Mouse (Mus musculus) c-Kit-positive CD71-negative TER-119-negative erythroid progenitor cells, embryonic 14.5 days (primary cell): ENCODE results near the gene Fancg.
"Not testable (repeated sequence)": the region's sequence is repeated elsewhere in the genome, so short reads cannot be mapped to it uniquely, and the experiment has no call there.

Experiments used
- DNase-seq: peaks from one replicate; pipeline ENCODE4 v3.0.0-alpha.2; 2013; ENCODE audit warnings: low read depth

The Fancg gene

DNA sequence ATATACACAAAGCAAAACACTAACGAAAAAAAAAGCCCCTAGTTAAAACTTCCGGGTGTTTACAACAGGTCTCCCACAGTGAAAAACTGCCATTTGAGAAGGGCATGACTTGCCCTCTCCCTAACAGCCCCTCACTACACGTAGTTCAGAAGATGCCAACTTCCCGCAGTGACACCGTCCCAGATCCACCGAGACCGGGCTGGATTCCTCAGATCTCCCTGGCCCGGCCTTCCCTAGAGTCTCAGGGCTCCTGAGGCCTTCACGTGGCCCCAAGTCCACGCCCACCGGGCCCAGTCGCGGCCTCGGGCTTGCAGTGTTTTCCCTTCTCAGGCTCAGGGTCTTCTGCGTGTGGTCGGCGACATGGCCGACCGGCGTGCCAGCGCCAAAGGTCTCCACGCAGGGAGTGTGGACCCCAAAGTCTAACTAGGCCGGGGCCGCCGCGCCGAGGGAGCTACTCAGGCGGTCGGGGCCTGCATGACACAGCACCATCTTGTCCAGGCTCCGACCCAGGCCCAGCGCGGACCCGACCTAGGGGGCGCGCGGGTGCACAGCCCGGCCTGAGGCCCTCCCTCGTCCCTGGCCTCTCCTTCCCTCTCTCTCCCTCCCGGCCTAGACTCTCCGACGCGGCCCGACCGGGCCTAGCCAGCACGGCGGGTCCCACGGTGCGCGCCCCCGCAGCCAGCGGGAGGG is 10.7 kb downstream of the Fancg start:
- DNase-seq: peak; percentile 66

DNA sequence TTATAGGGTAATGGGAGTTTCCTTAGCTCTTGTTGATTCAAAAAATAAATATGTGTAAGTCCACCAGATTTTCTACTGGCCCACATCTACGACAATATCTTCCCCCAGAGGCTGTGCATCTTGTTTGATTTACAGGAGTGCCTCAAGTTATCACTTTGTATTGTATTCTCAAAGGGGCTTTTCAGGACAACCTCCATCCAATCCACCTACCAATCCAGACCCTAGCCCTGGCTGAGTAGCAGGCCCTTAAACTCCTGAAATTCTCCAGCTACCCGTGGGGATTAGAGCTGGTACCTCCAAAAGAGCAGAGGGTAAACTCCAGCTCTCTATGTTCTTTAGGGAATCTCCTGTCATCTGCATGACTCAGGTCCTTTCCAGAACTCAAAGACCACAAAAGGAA is 12.3 kb downstream of the Fancg start:
- DNase-seq: no peak

DNA sequence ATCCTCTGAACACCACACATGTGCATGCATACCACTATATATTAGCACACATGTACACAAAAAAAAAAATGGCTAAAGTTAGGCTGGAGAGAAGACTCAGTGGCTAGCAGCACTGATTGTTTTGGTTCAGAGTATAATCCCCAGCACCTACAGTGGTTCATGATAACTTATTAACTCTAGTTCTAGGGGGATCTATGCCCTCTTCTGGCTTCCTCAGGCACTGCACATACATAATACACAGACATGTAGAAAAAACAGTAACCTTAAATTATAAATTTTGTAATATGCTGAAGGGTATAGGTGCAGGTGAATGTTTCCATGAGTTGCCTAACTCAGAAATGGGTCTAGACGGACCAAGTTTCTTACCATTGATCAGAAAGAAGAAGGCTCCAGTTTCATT is 22.0 kb downstream of the Fancg start:
- DNase-seq: no peak

DNA sequence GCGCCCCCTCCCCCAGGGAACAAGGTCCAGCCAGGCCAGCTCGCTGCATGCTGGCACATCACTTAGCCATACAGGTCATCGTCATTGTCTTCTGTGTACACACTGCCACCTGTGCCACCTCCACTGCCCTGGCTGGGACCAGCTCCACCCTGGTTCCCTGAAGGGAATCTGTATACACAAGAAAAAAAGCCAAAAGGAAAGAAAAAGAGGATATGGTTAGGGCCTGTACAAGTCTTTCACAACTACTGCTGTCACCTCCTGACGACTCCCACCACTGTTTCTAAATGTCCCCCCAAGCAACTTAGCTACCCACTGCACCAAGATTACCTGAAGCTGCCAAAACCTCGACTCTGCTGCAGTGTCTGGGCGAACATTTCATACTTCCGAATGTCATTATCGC is 29.8 kb downstream of the Fancg start:
- DNase-seq: not testable (repeated sequence)

DNA sequence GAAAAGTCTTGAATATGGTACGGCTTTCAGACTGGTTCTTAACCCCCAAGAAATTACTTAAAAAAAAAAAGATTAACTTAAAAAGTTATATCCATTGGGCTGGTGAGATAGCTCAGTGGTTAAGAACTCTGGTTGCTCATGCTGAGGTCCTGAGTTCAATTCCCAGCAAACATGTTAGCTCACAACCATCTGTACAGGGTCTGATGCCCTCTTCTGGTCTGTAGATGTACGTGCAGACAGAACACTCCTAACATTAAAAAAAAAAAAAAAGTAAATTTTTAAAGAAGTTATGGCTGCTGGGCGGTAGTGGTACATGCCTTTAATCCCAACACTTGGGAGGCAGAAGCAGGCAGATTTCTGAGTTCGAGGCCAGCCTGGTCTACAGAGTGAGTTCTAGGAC is 32.2 kb downstream of the Fancg start:
- DNase-seq: no peak

DNA sequence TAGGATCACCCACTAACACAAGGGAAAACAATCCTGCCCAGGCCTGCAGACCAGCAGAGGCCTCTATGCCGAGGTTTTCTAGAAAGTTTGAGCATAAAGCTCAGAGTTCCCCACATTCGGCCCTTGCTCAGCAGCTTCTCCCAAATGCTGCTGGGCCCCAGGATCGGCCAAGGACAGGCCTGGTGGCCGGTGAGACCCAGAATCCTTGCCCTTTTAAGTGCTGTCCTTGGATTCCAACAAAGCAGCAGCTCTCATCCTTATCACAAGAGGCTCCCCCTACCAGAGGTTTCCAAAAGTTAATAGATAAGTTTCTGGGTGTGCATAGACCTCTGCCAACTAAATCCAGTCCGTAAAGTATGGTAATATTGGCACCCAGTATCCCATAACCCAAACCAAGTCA is 36.4 kb downstream of the Fancg start:
- DNase-seq: no peak

DNA sequence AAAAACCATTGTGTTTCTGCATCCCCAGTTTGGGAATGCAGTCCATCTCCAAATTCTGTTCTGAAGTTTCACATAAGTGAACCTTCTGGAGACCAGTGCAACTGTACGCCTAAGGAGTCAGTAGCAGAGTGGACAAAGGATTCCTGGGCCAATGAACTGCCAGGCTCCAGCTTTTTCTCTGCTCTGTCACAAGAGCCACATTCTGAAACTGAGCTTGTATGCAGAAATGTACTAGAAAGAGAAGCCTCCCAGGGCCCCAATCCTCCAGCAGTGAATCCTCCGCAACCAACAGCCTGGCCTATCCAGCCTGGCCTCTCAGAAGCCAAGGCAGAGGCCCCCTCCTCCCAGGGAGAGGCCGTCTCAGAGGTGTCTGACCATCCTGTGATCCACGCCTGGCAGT is 37.4 kb downstream of the Fancg start:
- no peak for DNase-seq

DNA sequence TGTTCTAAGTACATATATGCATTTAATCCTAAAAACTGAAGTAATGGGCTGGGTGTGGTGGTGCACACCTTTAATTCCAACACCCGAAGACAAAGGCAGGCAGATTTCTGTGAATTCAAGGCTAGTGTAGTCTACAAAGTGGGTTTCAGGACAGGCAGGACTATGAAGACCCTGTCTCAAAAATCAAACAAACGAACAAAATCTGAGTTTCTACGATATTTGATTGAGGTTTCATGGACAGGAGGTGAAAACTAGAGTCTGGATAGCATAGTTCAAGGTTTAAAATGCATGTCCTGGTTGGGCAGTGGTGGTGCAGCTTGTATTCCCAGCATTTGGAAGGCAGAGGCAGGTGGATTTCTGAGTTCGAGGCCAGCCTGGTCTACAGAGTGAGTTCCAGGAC is 41.0 kb downstream of the Fancg start, which contains the start of gene 1700022I11Rik:
1700022I11Rik (plus strand) TSS at position 301 of the 400 bp plus-strand sequence.
- no peak for DNase-seq

DNA sequence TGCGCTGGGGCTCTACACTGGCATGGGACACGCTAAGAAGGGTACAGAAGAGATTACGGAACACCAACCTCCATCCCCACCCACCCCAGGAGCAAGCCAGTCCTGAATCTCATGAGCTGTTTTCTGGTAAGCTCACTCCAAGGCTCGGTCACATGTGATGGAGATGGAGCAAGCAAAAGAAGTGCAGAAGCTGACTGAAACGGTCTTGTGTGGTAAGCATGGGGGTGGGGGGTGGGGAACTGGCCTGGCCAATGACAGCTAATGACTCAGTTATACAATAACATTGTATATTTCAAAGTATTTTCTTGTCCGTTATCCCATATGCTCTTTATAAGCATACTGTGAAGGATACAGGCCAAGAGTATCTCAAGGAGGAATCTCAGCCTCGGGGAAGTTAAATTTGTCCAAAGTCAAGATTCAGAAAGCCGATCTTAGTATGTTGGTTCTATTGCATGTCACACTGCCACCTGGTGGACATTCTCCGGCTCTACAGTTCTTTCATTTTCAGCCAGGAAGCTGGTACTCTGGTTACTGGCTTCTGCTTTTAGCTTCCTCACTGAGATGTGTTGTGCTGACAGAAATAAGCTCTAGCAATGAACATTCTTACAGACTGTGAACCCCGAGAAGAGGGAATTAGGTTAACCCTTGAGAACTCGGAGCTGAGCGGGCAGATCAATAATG is 45.1 kb downstream of the Fancg start:
- DNase-seq: peak; percentile 79

DNA sequence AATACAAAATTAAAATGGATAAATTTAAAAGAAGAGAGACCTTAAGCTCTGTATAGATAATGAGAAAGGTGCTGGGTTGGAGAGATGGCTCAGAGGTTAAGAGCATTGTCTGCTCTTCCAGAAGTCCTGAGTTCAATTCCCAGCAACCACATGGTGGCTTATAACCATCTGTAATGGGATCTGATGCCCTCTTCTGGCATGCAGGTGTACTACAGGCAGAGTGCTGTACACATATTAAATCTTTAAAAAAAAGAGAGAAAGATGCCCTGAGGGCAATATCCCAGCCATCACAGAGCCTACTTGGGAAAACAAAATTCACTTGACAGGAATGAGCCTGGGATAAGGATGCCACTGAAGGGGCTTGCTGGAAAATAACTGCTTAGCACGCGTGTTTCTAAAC is 46.8 kb downstream of the Fancg start:
- DNase-seq: no peak

DNA sequence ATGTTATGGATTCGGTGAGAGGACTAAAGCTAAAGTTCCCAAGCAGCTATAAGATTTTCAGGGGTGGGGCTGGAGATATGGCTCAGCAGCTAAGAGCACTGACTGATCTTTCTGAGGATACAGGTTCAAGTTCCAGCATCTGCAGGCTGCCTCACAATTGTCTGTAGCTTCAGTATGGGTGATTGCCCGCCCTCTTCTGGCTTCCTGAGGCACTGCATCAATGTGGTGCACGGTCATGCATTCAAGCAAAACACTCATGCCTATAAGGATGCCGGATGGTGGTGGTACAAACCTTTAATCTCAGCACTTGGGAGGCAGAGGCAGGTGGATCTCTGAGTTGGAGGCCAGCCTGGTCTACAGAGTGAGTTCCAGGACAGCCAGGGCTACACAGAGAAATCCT is 48.7 kb downstream of the Fancg start:
- DNase-seq: no peak

DNA sequence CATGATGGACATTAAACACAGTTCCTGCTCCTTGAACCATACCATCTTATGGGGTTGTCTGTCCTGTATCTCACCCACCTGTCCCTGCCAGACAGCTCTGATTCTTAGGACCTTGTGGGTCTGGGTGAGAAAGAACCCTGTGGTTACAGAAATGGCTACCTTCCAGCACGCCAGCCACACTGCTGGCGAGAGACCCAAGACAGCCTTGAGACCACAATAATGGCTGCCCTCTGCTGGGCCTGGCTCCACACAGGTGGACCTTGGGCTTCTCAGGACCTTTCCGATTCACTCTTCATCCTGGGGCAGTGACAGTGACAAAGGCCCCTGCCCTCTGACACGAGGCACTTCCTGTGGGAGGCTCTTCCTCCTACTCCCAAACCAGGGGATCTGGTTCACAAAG is 50.9 kb downstream of the Fancg start:
- no peak for DNase-seq

DNA sequence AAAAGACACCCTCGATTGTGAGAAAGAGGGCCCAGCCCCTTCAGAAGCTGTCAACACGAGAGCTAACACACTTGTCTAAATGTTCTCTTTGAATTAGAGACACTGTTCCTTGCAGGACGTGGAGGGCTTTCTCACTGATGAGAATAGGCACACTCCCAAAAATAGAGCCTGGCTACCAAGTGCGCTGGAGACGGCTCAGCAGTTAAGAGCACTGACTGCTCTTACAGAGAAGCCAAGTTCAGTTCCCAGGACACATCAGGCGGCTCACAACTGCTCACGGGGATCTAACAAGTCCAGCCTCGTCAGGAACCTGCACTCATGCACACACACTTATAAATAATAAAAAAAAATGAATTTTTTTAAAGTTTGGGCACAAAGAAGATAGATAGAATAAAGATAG is 51.4 kb downstream of the Fancg start:
- DNase-seq: no peak

DNA sequence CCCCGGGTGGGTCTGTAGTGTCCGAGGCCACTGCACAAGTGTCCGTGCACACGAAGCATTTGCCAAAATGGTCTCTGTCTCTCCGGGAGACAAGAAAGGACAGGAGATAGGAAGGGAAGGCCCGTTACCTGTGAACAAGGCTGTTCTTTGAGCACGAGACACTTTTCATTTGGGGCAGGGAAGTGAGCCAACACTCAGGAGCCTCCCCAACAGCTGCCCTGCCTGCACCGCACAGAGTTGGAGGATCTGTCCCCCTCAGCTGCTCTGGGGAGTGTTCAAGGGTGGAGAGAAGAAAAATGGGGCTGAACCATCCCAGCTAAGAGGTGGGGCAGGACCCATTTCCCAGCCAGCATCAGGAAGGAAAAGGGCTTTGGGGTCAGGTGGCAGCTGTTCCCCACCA is 52.3 kb downstream of the Fancg start:
- no peak for DNase-seq

DNA sequence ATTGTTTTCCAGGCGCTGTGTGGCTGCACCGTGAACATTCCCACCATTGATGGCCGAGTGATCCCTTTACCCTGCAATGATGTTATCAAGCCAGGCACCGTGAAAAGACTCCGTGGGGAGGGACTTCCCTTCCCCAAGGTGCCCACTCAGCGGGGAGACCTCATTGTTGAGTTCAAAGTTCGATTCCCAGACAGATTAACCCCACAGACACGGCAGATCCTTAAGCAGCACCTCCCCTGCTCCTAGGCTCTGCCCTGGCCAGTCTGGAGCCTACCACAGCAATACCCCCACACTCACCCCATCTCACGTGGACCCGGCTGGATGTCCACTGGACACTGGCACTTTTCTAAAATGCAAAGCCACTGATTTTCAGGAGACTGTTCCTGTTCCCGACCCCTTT is 53.0 kb downstream of the Fancg start:
- DNase-seq: no peak

DNA sequence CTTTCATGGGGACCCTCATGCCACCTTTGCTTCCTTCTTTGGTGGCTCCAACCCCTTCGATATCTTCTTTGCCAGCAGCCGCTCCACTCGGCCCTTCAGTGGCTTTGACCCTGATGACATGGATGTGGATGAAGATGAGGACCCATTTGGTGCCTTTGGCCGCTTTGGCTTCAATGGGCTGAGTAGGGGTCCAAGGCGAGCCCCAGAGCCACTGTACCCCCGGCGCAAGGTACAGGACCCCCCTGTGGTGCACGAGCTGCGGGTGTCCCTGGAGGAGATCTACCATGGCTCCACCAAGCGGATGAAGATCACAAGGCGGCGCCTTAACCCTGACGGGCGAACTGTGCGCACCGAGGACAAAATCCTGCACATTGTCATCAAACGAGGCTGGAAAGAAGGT is 53.7 kb downstream of the Fancg start:
- no peak for DNase-seq

DNA sequence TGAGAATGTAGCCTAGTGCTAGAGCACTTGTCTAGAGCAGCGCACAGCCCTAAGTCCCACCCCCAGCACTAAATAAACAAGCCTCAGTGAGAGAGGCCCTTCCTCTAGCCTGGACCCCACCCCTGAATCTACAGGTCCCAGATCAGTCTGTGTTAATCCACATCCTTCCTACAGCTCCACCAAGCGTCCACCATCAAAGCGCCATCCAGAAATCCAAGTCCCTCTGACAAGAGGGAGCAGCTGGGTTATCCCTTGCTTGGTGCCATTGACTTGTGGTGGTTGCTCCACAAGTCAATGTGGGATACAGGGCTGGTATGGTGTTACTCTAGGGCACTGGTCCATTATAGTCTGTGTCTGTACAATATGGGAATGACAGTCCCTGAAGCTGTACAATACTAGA is 55.1 kb downstream of the Fancg start:
- DNase-seq: no peak

DNA sequence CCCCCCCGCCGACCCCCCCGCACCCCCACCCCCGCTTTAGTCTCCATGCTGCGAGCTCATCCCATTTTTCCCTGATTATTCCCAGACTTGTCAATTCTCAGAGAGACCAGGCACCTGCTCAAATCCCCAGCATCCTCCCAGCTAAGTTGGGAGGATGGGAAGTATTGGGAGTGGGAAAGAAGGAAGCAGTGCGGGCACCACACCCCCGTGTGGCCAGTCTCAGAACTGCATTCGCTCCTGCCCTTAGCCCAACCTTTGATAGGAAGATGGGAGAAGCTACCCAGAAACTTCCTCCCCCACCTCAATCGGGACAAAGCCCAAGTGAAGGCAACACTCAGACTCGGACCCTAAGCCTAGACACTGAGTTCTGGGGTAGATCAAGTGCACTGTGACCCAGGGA is 56.0 kb downstream of the Fancg start:
- DNase-seq: no peak

DNA sequence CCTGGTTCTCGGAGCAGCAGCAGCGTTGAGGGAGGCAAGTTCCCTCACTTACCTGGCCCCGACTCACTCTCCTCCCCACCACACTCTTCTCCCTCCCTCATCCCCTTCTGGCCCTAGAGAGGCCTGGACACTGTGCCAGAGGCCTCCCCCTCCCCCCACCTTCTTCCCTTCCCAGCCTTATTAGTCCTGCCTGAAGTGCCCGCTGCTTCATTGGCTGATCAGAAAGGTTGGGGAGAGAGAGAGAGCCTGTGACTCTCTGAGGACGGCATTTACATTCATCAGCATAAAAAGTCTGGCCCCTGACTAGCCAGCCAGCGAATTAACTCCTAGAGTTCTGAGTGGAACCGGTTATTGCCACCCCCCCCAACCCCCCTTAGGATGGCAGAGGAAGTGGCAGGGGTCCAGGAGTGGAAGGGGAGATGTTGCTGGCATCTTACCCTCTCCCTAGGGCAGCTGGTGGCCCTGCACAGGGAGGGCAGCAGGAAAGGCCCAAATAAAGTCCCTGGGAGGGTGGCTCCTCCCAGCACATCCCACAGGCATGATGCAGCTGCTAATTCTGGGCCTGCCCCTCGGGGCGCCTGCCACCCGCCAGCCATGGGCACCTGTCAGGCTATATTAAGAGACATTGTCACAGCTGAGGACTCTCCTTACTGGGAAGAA is 56.7 kb downstream of the Fancg start:
- DNase-seq: no peak

DNA sequence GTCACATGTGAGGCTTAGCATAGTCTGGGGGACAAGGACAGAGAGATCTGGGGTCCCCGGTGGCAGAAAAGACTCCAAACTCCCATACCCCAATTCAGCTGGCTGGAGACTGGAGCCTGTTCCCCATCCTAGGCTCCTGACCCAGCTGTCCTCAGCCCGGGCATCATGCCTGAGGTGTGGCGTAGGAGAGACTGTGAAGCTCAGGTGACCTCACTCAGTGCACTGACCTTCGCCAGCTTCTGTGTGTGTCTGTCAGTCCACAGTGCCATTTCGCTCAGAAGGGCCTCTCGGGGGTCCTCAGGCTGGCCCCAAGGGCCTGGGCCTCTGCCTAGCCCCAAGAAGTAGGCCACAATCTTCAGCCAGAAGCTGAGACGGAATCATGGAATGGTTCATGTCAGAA is 57.7 kb downstream of the Fancg start:
- DNase-seq: no peak
